ENCODE assay signal across 20 mouse cellular contexts in genomic region chr9:106399808-106400207, GRCm38 (mm10).
"Had no signal": no experiment of that assay in that cellular context is flagged by ENCODE, and none has a peak within 500 bp of the region (broad histone marks: within the 10 kb centered on the region; RNA-seq: fewer than 3 reads in every experiment).

No protein-coding gene starts in this region.

- H3K27me3 ChIP-seq: intestine, embryonic 15.5 days; limb, embryonic 12.5 days; limb, embryonic 15.5 days; midbrain, embryonic 15.5 days; neural tube, embryonic 13.5 days had no signal

- ATAC-seq: midbrain, embryonic 15.5 days had no signal

- DNase-seq: kidney, adult 11 months; kidney, adult 8-10 months; kidney, postnatal 14 days; layer of hippocampus, adult 9-11 months; lung, adult 2 months; lung, postnatal 14 days; lung, postnatal 4 days; retina, postnatal 1 day; right cerebral cortex, postnatal 25 days; spleen, adult 18-20 months; thymus, adult 18-20 months; thymus, postnatal 36 days had no signal

- H3K4me3 ChIP-seq: intestine, embryonic 15.5 days; layer of hippocampus, adult 2 months; left cerebral cortex, adult 2 months; limb, embryonic 12.5 days; limb, embryonic 15.5 days; midbrain, embryonic 15.5 days; neural tube, embryonic 13.5 days had no signal

- H3K36me3 ChIP-seq: intestine, embryonic 15.5 days; limb, embryonic 12.5 days; limb, embryonic 15.5 days; midbrain, embryonic 15.5 days; neural tube, embryonic 13.5 days had no signal

- H3K9me3 ChIP-seq: intestine, embryonic 15.5 days; limb, embryonic 12.5 days; limb, embryonic 15.5 days; midbrain, embryonic 15.5 days; neural tube, embryonic 13.5 days had no signal

- H3K9ac ChIP-seq: intestine, embryonic 15.5 days; limb, embryonic 12.5 days; limb, embryonic 15.5 days; midbrain, embryonic 15.5 days; neural tube, embryonic 13.5 days had no signal

- H3K4me2 ChIP-seq: intestine, embryonic 15.5 days; limb, embryonic 12.5 days; limb, embryonic 15.5 days; midbrain, embryonic 11.5 days; midbrain, embryonic 15.5 days; neural tube, embryonic 13.5 days had no signal

- H3K27ac ChIP-seq: intestine, embryonic 15.5 days; limb, embryonic 12.5 days; limb, embryonic 15.5 days; midbrain, embryonic 15.5 days; neural tube, embryonic 13.5 days had no signal
